Mouse (Mus musculus): ENCODE data around the gene Adam19. TPM values are rescaled to one million over a fixed set of nuclear protein-coding genes. Genes with fewer than 3 reads are reported as not detected.

The Adam19 gene
- polyA plus RNA-seq, 1 experiment = 0.07 TPM

DNA sequence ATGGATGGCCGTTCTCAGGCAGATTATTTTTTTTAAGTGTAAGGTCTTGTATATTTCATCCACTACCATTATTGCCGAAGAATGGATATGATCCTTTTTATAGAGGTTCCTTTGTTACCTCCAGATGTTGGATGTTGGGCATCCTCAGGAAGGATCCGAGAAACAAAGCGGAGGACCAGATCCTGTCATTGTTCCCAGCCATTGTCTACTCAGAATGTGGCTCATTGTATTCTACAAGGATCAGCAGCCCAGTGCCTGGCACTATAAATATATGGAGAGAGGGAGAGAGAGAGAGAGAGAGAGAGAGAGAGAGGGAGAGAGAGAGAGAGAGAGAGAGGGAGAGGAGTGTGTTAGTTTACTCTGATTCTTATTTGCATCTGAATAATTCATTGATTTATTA is 6.8 kb downstream of the Adam19 start:
- H3K4me3 ChIP-seq (replicated peaks) = no peak overlapping the region
- peaks cover 77% of the 10 kb centered on the region for H3K27me3 ChIP-seq (ENCODE audit: control insufficient read depth)
- TF ChIP-seq GATA1 (IDR thresholded peaks at IDR 0.05; ENCODE audit: low read length) (no peak), TAL1 (IDR thresholded peaks at IDR 0.05; ENCODE audit: low read length) (no peak)

DNA sequence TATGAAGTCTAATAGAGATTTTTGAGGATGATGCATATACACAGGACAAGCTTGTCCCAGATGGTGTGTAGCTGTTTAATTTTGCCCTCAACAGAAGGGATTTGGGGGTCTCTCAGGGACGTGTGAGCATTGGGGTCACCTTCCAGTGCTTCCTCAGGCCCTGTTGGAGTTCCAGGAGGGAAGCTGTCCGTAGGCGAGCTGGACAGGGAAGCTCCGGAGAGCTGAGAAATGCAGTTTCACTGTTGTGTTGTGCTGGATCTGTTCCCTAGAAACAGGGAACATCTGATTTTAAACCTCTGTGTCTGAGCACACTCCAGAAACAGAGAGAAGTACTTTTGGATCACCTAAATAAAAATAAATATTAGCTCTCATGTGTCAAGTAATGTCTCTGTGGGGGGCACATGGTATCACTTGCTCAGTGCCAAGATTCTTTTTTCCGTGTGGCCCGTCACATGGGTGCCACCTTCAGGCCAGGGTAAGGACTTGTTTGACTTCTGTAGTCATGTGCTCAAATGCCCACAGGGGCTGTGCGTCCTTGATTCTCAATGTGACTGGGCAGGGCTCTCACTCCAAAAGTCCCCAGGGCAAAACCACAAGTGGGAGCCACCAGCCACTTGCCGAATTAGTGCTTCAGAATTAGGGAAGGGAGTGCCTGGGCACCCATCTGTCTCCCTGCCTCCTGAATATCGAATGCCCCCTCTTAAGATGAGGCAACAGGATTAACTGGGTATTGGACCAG is 7.4 kb downstream of the Adam19 start:
- Histone ChIP-seq H3K9me3 (ENCODE audit: control insufficient read depth, low read length) (no peaks in the 10 kb centered on the region), H3K36me3 (ENCODE audit: control insufficient read depth) (no peaks in the 10 kb centered on the region), H3K27me3 (ENCODE audit: control insufficient read depth) (peaks cover 71% of the 10 kb centered on the region), H3K4me3 (replicated peaks) (no peak overlapping the region), H3K4me1 (ENCODE audit: control insufficient read depth) (peaks cover 9% of the 10 kb centered on the region)
- no peak for TF ChIP-seq TAL1 (IDR thresholded peaks at IDR 0.05; ENCODE audit: low read length)
- no peak for TF ChIP-seq GATA1 (IDR thresholded peaks at IDR 0.05; ENCODE audit: low read length)

More for the DNA sequence above, 6.8 kb downstream of the Adam19 start:
- Histone ChIP-seq H3K36me3 (ENCODE audit: control insufficient read depth) (no peaks in the 10 kb centered on the region), H3K9me3 (ENCODE audit: control insufficient read depth, low read length) (no peaks in the 10 kb centered on the region), H3K4me1 (ENCODE audit: control insufficient read depth) (peaks cover 9% of the 10 kb centered on the region)

DNA sequence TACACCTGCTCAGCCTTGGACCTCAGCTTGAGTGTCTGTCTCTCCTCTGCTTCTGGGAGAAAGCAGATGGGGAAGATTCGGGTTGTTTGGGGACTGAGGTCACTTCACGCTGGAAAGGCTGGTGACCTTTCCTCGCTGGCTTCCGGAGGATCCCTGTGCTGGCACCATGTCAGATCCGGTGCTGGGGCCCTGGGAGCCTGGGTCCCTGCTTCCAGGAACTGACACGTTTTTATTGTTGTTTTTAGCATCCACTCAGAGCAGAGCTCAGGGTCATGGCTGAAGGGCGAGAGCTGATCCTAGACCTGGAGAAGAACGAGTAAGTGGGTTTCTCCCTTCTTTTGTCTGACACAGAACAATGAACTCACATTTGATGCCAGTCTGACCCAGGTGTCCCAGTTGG is 9.0 kb downstream of the Adam19 start:
- peaks cover 9% of the 10 kb centered on the region for H3K4me1 ChIP-seq (ENCODE audit: control insufficient read depth)
- no peak overlapping the region for H3K4me3 ChIP-seq (replicated peaks)
- no peaks in the 10 kb centered on the region for H3K9me3 ChIP-seq (ENCODE audit: control insufficient read depth, low read length)
- TF ChIP-seq TAL1 (IDR thresholded peaks at IDR 0.05; ENCODE audit: low read length) = no peak
- TF ChIP-seq GATA1 (IDR thresholded peaks at IDR 0.05; ENCODE audit: low read length) = no peak
- H3K36me3 ChIP-seq (ENCODE audit: control insufficient read depth) = no peaks in the 10 kb centered on the region
- H3K27me3 ChIP-seq (ENCODE audit: control insufficient read depth) = peaks cover 58% of the 10 kb centered on the region

DNA sequence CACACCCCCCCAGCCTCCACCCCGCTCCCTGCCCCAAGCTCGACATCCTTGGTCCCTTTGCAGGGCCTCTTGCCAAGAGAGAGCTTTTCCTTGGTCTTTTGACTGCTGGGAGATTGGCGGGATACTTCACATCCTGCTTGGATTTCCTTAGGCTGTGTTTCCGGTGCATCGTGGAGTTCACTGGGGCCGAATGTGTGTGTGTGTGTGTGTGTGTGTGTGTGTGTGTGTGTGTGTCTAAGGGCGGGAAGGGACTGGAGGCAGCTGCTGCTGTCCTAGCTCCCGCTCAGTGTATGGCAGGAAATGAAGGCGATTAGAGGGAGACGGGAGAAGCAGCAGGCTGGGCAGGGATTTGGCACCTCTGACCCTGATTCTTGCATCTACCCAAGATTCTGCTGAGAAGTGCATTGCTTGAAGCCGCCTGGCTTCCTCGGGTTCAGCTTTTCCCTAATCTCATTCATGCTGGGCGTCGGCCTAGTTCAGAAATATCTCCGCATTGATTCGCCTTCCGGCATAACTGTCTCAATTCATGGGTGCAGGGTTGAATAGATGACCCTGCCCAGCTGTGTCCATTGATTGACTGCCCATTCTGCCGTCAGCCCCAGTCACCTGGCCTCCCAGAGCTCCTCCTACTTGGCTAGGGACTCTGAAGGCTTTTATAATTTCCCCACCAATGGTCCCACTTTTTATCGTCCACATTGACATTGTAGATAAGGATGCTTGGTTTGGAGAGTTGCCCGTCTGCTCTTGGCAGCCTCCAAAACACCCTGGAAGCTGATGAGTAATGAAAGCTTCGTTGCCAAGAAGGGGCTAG is 9.6 kb downstream of the Adam19 start:
- Histone ChIP-seq H3K36me3 (ENCODE audit: control insufficient read depth) (no peaks in the 10 kb centered on the region), H3K4me1 (ENCODE audit: control insufficient read depth) (peaks cover 9% of the 10 kb centered on the region), H3K27me3 (ENCODE audit: control insufficient read depth) (peaks cover 52% of the 10 kb centered on the region), H3K4me3 (replicated peaks) (no peak overlapping the region), H3K9me3 (ENCODE audit: control insufficient read depth, low read length) (no peaks in the 10 kb centered on the region)
- TF ChIP-seq GATA1 (IDR thresholded peaks at IDR 0.05; ENCODE audit: low read length) (no peak), TAL1 (IDR thresholded peaks at IDR 0.05; ENCODE audit: low read length) (no peak)

DNA sequence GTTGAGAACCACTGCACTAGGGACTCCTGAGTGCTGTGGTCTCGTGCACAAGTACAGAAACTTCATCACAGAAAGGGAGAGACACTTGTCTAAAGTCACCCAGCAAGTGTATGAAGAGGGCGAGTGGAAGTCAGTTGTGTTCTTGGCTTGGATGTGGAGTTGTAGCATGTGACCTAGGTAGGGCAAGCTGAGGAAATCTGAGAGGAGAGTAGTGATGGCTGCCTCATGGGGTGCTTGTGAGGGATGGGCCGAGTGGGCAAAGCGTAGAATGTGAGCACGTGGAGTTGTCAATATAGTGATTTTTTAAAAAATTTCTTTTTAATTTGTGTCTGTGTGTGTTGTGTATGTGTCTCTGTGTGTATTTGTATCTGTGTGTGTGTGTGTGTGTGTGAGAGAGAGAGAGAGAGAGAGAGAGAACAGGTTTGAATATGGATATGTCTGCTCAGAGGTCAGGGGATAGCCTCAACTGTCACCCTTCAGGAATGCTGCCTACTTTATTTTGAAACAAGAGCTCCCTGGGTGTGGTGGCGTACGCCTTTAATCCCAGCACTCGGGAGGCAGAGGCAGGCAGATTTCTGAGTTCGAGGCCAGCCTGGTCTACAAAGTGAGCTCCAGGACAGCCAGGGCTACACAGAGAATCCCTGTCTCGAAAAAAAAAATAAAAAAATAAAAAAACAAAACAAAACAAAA is 11.7 kb downstream of the Adam19 start:
- no peak for TF ChIP-seq TAL1 (IDR thresholded peaks at IDR 0.05; ENCODE audit: low read length)
- no peak for TF ChIP-seq GATA1 (IDR thresholded peaks at IDR 0.05; ENCODE audit: low read length)
- no peaks in the 10 kb centered on the region for H3K9me3 ChIP-seq (ENCODE audit: control insufficient read depth, low read length)

DNA sequence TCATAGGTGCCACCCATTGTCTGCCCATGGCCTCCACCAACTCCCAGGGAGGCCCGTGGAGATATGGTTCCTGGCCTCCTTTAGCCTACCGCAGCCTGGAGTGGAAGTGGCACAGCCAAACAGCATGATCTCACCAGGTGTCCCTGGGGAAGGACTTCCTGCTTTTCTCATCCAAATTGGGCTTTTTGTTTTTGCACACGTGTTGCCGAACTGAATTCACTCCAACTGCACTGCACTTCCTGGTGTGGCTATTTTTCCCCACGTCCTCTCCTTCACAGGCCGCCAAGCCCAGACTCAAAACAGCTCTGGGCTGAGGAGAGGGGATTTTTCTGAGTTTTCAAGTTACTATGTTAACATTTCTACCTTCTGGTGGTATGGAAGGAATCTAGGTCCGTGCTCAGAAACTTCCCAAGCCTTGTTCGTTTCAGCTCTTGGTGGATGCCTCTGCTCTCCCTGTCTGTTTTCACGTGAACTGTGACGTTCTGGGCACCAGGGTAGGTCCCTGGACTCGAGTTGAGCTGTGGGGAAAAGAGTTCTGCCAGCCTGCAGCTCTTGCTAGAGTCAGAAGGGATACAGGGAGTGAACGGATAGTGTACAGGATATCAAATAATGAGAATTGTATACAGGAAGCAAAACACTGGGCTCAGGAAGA is 13.1 kb downstream of the Adam19 start:
- H3K36me3 ChIP-seq (ENCODE audit: control insufficient read depth) = no peaks in the 10 kb centered on the region
- H3K27me3 ChIP-seq (ENCODE audit: control insufficient read depth) = peaks cover 23% of the 10 kb centered on the region
- no peaks in the 10 kb centered on the region for H3K9me3 ChIP-seq (ENCODE audit: control insufficient read depth, low read length)
- TF ChIP-seq GATA1 (IDR thresholded peaks at IDR 0.05; ENCODE audit: low read length) (no peak), TAL1 (IDR thresholded peaks at IDR 0.05; ENCODE audit: low read length) (no peak)
- no peak overlapping the region for H3K4me3 ChIP-seq (replicated peaks)
- peaks cover 12% of the 10 kb centered on the region for H3K4me1 ChIP-seq (ENCODE audit: control insufficient read depth)

More for the DNA sequence above, 11.7 kb downstream of the Adam19 start:
- Histone ChIP-seq H3K4me1 (ENCODE audit: control insufficient read depth) (peaks cover 10% of the 10 kb centered on the region), H3K27me3 (ENCODE audit: control insufficient read depth) (peaks cover 36% of the 10 kb centered on the region), H3K36me3 (ENCODE audit: control insufficient read depth) (no peaks in the 10 kb centered on the region), H3K4me3 (replicated peaks) (no peak overlapping the region)

DNA sequence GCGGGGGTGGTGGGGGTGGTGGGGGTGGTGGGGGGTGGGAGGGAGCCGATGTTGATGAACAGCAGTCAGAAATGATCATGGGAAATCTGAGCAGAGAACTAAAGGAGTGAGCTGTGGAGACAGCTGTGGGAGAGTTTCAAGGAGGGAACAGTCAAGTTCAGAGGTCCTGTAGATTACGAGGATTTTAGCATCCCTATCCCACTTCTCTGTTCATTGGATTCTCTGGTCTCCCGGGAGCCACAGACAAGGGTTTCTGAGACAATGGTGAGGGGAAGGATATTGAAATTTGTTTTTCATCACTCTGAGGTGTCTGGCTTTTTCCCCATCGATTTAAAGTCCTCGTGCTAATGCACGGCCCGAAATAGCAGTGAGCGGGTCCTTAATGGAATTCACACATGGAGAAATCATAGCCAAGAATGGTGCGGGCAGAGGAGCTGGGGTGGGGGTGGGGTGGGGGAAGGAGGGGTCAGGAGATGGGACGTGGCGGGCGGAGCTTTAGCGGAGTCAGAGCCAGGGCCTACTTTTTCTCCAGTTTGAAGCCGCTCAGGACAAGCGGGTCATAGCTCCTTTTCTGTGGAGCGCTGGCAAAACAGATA is 13.7 kb downstream of the Adam19 start:
- no peaks in the 10 kb centered on the region for H3K9me3 ChIP-seq (ENCODE audit: control insufficient read depth, low read length)
- no peaks in the 10 kb centered on the region for H3K36me3 ChIP-seq (ENCODE audit: control insufficient read depth)
- H3K4me3 ChIP-seq (replicated peaks) = no peak overlapping the region
- H3K4me1 ChIP-seq (ENCODE audit: control insufficient read depth) = peaks cover 15% of the 10 kb centered on the region
- peaks cover 22% of the 10 kb centered on the region for H3K27me3 ChIP-seq (ENCODE audit: control insufficient read depth)
- TF ChIP-seq GATA1 (IDR thresholded peaks at IDR 0.05; ENCODE audit: low read length) = no peak
- TF ChIP-seq TAL1 (IDR thresholded peaks at IDR 0.05; ENCODE audit: low read length) = no peak

DNA sequence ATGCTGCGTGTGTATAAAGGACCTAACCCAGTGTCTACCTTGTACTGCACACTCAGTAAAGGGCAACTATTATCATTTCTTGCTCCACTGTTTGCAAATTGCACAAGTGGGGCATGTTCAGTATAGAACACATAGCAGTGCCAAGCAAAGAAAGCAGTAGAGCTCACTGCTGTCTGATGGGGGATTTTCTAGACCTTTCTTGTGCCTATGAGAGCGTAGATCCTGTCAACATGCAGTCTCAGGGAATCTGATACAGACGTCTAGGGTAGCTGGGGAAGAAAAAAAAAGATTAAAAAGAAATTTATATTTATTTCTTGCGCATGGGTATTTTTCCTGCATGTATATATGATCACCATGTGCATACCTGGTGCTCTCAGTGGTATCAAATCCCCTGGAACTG is 14.4 kb downstream of the Adam19 start:
- H3K4me1 ChIP-seq (ENCODE audit: control insufficient read depth) = peaks cover 14% of the 10 kb centered on the region
- H3K9me3 ChIP-seq (ENCODE audit: control insufficient read depth, low read length) = no peaks in the 10 kb centered on the region
- TF ChIP-seq GATA1 (IDR thresholded peaks at IDR 0.05; ENCODE audit: low read length) (no peak), TAL1 (IDR thresholded peaks at IDR 0.05; ENCODE audit: low read length) (no peak)
- H3K4me3 ChIP-seq (replicated peaks) = no peak overlapping the region
- H3K36me3 ChIP-seq (ENCODE audit: control insufficient read depth) = no peaks in the 10 kb centered on the region
- peaks cover 16% of the 10 kb centered on the region for H3K27me3 ChIP-seq (ENCODE audit: control insufficient read depth)
